Mouse (Mus musculus): ENCODE results near the gene Plekhh2. TPM values are rescaled to one million over a fixed set of nuclear protein-coding genes. Genes with fewer than 3 reads are reported as not detected.

Plekhh2 gene
- polyA plus RNA-seq (2017; shearing (Covaris generic)): 0.05 TPM

DNA sequence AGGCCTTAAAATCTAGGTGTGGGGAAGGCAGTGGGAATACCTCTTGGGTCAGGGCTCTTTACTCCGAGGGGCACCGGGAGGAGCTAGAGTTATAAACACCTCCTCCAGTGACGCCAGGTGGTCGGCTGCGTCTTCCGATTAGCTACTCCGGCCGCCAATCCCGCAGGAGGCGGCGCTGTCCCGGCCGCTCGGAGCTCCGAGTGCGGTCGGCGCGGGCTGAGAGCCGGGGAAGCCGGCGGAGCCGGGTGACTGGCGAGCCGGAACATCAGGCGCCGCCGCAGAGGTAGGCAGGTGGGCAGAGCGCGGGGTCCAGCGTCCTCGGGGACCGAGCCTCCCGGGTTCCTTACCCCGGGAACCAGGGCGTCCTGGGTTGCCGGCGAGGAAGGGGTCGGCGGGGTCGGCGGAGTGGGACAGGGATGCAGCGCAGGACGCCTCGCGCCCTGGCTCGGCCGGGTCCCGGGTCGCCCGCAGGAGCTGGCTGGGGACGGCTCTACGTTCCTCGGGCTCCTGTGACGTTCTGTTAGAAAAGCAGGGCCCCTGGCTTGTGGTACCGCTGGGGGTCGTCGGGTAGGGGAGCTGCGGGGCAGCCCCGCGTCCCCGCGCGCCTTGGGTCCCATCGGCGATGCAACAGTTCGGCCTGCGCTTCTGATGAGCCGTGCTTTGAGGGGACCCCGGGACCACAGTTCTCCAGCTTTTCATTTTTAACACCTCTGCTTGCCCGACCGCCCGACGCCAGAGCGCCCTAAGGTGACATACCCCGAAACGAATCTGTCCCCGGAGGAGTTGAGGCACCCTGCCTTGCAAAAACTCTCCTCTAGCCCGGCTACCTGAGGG lies at the start of gene Plekhh2:
Gene Plekhh2 (plus strand): TSS at position 214 of the 834 bp plus-strand sequence.

DNA sequence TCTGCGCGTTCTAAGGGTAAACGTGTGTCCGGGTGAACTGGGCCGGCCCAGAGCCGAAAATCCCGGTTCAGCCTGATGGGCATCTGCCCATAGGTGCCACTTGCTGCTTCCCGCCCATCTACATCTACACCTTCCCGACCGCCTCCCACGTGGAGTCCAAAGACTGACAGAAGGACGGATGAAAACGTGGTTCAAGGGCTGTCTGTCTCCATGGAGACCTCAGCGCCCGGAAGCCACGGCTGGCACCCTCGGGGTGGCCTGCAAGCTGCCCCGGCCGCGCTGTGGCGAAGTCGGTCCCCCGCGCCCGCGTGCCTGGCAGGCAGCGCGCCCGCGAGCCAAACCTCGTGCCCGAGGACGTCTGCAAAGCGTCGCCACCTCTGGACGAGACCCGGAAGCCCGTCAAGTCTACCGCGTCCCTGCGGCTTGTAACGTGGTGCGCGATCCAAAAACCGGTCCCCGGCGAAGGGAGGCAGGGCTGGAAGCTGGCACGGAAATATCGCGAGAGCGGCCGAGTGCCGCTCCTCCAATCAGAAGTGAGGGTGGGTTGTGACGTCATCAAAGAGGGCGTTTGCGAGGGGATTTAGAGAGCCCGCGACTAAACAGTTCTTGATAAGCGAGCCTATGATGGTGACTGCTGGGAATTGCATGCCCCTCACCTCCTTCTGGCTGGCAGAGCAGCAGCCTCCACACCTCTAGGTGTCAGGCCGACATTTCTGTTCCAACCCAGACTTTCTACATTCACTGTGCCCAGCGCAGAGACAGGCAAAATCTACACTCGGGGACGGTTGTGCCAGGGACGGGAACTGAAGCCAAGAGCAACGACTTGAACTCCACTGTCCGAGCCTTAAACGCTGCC lies 45.7 kb upstream of the Plekhh2 start, which contains the start of gene Thada:
Gene Thada (minus strand): TSS at position 453 of the 856 bp plus-strand sequence.

DNA sequence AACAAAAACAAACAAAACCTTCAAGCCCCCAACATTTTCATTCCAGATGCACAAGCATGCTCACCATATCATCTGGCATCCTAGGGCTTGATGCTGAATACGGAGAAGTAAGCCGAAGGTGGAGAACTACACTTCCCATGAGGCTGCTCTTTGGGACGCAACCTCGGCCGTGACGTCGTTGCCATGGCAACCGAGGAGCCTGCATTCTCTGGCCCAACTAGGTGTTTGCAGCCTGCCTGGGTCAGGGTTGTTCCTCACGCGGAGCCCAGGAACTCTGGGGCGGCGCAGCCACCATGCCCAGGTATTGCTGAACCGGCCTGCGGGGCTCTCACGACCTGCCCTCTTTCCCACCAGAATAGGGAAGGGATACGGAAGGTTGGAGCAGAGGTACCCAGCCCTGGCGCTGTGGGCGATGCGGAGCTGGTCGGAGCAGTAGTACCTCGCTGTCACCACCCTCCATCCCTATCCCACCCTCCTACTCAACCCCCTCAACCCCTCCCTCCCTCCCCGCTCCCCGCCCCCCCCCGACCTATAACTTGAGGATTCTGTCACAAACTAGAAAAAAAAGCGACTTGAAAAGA lies 114.7 kb downstream of the Plekhh2 start, which contains the start of gene Dync2li1:
Gene Dync2li1 (plus strand): TSS at position 221 of the 581 bp plus-strand sequence.

Other genes starting within 250 kb of the Plekhh2 start
- 110 TPM for gene Thada, start 45.7 kb upstream of the Plekhh2 start, polyA plus RNA-seq (2017; shearing (Covaris generic))
- 0.78 TPM for gene Dync2li1, start 114.6 kb downstream of the Plekhh2 start, polyA plus RNA-seq (2017; shearing (Covaris generic))
- gene Abcg8, start 164.4 kb downstream of the Plekhh2 start, polyA plus RNA-seq (2017; shearing (Covaris generic)): not detected
- gene Abcg5, start 171.1 kb downstream of the Plekhh2 start, polyA plus RNA-seq (2017; shearing (Covaris generic)): not detected

All from CD4-positive, CD25-positive, alpha-beta regulatory T cell (primary cell).